Mouse (Mus musculus): ENCODE data around the gene Gde1.

The Gde1 gene

DNA sequence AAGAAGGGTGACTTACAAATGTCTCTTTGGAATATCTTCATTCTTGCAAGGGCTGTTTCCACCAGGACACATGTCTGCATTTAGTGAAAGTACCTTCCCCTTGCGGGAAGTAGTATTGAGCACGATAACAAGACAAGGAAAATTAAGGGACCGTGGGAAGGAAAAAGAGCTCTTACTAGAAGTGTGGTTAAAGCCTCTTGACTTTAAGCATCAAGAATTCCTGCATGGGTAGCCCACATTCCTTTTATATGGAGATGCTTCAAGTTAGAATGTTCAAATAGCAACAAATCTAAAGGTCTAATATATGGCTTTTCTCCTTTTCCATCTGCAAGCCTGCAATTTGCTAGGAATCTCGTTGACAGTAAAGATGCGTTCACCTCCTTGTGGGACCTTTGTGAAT, 910 bp upstream of the Gde1 start:
- no peak for DNase-seq (ENCODE audit: low read depth, low spot score)

DNA sequence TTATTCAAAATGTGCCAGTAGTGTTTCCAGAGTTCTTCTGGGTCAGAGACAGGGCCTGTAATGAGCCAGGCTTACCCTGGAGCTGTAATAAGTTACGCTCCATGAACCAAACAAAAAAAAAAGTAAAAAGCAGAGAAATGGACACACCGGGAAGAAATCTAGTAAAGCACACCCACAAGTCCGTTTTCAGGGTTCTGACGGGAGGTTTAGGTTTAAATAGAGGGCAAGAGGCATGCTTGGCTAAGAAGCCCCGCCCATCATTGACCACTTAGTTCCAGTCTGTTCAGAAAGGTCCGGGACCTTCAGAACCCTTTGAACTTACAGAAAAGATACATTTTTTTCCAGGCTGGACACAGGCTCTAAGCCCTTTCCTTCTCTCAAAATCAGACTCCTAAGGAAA, 473 bp upstream of the Gde1 start:
- DNase-seq (ENCODE audit: low read depth, low spot score) = no peak

DNA sequence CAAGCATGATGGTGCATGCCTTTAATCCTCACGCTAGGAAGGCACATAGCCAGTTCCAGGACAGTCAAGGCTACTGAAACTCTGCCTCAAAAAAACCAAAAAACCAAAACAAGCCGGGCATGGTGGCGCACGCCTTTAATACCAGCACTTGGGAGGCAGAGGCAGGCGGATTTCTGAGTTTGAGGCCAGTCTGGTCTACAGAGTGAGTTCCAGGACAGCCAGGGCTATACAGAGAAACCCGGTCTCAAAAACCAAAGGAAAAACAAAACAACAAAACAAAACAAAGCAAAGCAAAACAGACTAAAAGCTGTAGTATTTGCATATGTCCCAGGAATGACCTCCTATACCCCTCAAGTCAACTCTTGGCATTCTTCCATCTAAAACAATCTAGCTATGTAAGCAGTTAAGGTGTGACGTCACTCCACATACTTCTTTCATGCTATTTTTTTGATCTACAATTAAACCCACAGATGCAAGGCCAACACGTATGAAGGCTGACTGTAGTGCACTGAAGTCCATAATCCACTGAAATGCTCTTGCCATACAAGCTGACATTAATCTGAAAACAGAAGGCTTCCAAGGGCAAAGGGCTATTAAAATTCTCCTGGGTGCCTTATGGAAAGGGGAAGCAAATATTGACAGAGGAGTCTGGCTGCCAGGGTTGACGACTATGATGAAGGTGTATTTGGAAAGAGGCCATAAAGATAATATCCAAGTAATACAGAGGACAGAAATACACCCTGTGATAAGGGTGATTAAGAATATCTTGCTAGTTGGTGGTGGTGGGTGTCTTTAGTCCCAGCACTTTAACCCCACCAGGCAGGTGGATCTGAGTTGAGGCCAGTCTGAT, 1.4 kb downstream of the Gde1 start:
- peak; percentile 39 for DNase-seq (ENCODE audit: low read depth, low spot score)

DNA sequence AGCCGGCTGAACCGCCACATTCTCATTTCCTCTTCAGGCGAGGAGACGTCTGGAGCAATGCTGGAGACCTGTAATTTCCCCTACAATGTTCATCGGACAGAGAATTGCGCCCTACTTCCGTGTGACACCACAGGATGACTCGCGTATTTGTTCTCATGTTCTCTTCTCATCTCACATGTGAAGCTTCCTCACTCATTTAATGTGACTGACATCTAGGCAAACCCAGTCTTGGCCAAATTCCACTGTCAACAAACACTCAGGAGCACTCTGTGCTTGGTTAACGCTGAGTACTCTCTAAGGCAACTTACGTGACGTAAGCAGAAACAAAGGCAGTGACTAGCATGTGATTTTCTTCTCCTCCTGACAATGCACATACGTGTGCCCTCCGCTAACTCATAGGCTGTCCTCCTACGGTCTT, 2.4 kb downstream of the Gde1 start:
- peak; percentile 40 for DNase-seq (ENCODE audit: low read depth, low spot score)

DNA sequence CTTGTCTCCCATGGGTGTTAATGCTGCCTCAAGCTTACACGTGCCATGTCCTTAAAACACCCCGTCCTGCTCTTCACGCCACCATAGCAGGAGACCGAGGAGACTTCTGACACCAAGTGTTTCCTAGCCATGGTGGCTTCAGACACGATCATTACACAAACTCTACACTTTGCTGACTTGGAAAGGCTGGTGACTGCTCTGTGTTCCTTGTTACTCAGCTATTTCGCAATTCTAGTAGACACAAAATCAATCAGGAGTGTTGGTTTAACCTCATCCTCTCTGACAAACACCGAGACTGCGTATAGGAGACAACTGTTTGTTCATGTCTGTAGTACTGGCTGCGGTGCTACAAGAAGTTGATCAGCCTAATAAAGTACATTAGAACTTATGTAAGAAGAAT, 6.7 kb downstream of the Gde1 start:
- DNase-seq (ENCODE audit: low read depth, low spot score) = no peak

DNA sequence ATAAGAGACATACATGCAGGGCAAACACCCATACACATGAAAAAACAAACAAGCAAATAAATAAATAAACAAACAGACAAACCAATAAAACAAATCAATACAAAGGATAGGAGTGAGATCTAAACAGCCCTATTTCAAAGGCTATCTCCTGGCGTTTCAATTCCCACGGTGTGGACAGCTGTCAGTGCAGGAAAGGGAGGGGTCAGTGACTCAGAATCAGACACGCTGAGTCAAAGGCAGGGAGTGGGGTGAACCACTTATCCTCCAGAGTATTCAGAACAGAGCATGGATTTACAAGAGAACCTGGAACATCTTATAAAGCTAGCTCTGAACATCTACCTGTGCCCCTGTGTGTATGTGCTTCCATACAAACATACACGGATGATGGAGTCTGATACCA, 8.4 kb downstream of the Gde1 start:
- DNase-seq (ENCODE audit: low read depth, low spot score) = no peak

DNA sequence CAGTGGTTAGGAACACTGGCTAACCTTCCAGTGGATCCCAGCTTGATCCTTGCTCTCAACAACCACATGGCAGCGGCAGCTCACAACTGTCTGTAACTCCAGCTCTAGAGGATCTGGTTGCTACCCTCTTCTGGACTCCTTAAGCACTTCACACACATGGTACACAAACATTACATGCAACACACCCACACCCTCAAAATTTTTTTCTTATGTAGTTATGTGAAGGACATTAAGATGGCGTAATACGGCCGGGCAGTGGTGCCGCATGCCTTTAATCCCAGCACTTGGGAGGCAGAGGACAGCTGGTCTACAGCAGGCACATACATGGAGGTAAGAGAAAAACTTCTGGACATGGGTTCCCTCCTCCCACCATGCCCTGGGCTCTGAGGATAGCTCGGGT, 9.4 kb downstream of the Gde1 start:
- no peak for DNase-seq (ENCODE audit: low read depth, low spot score)

DNA sequence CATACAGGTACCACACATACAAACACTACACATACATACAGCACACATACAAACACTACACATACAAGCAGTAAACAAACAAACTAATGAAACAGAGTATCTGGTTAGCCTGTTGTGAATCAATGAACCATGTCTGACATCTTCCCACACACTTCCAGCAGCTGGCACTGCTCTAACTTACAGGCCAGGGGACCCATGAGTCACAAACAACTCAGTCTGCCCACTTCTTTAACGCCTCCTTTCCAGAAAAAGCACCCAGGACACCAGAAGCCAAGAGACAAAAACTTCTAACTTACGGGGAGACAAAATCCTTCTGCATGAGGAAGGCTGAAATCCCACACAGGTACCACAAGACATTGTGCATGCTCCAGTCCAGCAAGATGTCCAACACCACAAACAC, 14.3 kb downstream of the Gde1 start:
- DNase-seq (ENCODE audit: low read depth, low spot score) = no peak

DNA sequence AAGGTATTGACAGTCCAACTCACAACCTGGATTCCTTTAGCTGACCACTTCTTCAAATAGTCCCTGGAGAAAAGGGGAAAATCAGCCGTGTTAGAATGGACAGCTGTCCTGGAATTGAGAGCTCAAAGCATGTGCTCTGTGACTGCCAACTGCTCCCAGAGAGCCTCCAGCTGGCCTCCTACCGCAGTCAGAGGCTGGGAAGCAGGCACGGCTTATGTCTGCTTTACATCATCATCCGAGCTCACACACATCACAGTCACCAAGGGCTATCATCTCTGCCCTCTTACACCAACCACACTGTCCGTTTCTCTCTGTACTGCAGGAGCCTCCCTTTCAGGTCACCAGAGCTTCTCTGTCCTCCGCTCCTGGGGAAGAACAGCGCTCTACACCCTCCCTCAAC, 16.5 kb downstream of the Gde1 start:
- DNase-seq (ENCODE audit: low read depth, low spot score) = no peak

DNA sequence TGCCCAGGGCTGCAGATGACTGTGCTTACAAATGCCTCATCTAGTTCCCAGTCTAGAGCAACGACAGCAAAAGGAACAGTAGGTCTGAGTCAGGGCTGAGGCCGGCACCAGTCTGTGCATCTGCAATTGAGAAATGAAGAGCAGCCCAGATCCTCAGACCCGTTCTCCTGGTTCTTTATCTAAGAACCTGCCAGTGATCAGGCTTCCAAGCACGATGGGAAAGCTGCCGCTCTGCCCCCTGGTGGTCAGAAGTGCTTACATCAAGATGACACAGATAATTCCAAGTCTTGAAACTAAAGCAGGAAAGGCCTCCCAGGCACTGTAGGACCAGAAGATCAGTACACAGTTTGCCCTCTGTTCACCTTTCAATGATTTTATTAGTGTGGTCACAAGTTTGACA, 17.4 kb downstream of the Gde1 start:
- peak; percentile 55 for DNase-seq (ENCODE audit: low read depth, low spot score)

DNA sequence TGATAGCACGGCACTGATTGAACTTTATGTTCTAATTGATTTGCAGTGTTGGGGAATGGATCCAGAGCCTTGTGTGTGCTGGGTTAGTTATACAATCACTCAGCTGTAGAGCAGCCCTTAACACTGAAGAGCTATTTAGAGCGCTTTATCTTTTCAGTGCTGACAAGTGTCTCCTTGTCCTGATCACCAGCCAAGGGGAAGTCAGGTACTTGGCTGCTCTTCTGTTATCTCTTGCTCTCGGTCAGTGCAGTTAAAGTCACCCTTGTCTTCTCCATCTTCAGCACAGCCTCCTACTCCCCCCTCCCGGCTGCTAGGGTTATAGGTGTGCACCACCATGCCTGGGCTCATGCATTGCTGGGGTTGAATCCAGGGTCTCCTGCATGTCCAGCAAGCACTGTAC, 28.8 kb downstream of the Gde1 start:
- DNase-seq (ENCODE audit: low read depth, low spot score) = no peak

DNA sequence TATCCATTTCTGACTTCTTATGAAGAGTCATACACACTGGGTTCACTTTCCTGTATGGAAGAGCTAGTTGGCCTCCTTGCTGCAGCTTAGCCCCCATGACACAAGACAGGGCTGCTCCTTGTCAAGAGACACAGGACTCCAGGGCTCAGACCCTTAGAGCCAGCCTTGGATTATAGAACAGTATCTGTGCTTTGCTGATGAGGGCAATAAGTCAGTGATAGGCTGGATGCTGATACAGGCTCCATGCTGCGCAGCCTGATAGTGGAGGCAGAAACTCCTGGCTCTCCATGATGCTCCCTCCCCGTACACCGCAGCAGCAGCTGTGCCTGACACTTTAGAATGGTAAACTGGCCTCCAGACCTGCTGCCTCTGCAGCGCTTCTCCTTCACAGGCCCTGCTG, 35.4 kb downstream of the Gde1 start:
- no peak for DNase-seq (ENCODE audit: low read depth, low spot score)

DNA sequence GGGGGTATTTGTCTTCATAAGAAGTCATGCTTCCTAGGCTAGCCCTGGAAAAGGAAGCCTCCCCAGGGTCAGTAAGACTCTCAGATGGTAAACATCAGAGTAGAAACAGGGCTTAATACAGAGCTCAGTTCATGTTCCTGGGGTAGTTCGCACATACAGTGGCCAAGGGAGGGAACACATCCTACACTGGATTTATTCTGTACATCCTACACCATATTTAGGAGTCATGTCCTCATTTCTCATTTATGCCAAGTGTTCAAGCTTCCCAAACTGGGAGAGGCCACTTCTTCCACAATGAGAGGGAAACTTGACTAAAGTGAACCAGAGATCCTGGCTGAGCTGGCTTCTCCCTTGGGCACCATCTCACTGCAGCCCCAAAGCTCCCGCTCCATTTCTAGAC, 37.8 kb downstream of the Gde1 start:
- DNase-seq (ENCODE audit: low read depth, low spot score) = no peak

DNA sequence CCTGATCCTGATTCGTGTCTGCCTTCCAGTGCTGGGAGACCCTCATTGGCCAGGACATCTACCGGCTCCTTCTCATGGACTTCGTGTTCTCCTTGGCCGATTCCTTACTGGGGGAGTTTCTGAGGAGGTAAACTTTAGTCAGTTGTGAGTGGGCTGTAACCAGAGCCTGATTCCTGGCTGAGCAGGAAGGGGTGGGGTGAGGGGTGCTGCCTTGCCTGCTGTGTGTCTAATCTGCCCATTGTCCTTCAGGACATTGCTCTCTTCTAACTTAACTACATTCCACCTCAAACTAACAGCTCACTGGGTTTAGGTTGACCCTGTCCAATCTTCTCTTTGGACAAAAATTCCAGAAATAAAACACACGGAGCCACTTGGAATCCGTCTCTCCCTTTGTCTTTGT, 48.8 kb downstream of the Gde1 start:
- DNase-seq (ENCODE audit: low read depth, low spot score) = no peak

DNA sequence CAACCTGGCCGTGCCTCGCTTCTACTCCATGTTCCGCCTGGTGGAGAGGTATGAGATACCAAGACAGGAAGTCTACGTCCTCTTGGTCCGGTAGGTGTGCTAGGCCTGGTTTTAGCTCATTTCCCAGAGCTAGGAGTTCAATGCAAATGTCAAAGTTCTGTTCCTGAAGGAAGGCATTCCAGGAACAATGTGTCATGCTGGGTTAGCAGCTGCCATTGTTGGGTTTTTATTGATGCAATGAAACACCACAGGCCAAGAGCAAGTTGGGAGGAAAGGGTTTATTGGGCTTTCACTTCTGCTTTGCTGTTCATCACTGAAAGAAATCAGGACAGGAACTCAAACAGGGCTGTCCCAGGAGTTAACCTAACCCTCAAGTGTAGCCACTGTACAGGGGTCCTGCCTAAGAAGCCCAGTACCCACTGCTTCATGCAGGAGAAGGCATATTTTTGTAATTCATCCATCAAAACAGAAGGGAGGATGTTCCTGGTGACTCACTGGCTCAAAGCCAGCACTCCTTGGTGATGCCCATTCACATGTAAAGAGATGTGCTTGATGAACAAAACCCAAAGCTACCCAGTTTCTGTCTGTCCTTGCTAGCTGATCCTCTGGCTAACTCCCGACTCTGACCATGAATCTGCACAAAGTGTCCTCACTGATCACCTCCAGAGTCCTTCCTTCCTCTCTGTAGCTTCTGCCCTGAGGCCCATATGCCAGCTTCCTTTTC, 52.8 kb downstream of the Gde1 start:
- peak; percentile 46 for DNase-seq (ENCODE audit: low read depth, low spot score)

DNA sequence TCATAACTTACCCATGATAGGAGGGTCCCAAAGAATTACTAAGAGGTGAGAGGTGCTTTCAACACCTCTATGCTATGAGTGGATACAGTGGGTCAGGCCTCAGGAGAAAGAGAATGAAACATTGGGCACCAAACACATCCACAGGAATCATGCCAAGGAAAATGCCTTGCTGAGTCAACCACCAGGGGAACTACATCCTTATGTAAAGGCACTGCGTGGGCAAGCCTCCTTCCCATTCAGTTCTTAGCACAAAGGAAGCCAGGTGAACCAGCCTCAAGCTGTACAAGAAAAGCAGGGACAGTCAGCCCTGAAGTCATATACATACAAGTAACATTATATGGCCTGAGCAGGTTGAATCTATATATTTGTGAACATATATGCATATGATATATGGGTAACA, 54.7 kb downstream of the Gde1 start:
- no peak for DNase-seq (ENCODE audit: low read depth, low spot score)

DNA sequence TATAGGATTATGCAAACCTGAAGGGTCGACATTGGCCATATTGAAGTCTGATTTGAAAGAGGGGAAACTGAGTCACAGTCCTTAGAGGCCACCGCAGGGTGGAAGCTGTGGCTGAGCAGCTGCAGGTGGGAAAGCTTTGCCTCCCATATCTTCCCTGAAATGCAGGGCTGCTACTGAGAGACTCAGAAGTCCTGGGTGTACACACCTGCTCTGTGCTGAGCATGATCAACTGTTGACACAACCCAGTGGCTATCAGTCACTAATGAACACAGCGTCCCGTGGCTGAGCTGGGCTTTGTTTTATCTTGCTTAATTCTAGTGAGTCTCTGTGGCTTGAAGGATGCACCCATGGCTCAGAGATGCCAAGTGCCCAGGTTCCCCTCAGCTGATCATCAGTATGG, 55.5 kb downstream of the Gde1 start:
- DNase-seq (ENCODE audit: low read depth, low spot score) = no peak

DNA sequence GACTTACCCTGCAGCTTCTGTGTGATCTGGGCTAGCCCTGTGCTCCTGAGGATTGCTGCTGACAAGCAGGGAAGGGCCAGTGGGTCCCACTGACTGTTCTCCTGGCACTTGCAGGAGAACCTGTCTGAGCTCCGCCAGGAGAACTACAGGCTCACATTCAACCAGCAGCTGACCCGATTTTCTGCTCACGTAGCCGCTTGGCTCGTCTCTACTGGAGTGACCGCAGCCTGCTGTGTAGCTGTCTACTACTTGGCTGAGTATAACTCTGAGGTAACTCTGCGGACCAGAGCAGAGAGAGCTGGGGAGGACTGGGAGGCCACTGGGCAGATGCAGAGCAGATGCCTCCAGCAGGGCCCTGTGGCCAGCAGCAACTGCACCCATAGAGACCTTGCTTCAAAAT, 56.2 kb downstream of the Gde1 start:
- DNase-seq (ENCODE audit: low read depth, low spot score) = no peak

DNA sequence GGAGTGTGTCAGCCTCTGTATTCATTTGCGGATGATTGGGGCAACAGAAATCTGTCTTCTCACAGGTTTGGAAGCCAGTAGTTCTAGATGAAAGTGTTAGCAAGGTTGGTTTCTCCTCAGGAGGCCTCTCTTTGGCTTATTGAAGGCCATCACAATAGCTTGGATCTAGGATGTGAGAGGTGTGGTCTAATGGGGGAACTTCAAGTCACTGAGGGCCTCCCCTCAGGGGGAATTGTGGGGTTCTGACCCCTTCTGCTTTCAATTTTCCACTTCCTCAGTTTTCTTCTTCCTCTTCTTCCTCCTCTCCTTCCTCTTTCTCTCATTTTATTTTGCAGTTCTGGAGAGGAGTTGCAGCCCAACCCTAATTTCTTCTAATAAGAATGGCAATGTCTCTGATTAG, 59.3 kb downstream of the Gde1 start:
- DNase-seq (ENCODE audit: low read depth, low spot score) = no peak
